Mouse (Mus musculus) midbrain, embryonic 16.5 days (tissue): ENCODE measurements at regions not wholly inside any gene's neighbourhood (a gene's known extent, or its start where the extent isn't known, plus 50 kb on each side); places are given as distances from the start of the nearest gene placed in this dataset.
A peak's percentile ranks its signal among the peaks of the same experiment; 100 is the strongest.

ENCODE experiments used
- ATAC-seq: fragments of 200-750 bp; cut with Nextera tagmentation; 2 replicates; pipeline ENCODE4 v1.8.0; 2017; ENCODE audit warnings: moderate TSS enrichment
- H3K27ac ChIP-seq: fragments of 300-500 bp; sonication (generic); 2 replicates; pipeline ENCODE4 v1.5.1; 2014; ENCODE audit warnings: mild to moderate bottlenecking, low read length, mixed read lengths
- H3K27me3 ChIP-seq: fragments of 300-500 bp; sonication (generic); 2 replicates; pipeline ENCODE4 v1.6.1; 2014; ENCODE audit warnings: low read depth, low read length, mixed read lengths; ENCODE audit not compliant: control insufficient read depth, insufficient read depth
- H3K36me3 ChIP-seq: fragments of 300-500 bp; sonication (generic); 2 replicates; pipeline ENCODE4 v1.6.1; 2014; ENCODE audit warnings: mild to moderate bottlenecking, low read length, moderate library complexity, mixed read lengths; ENCODE audit not compliant: control insufficient read depth, insufficient read depth
- H3K4me1 ChIP-seq: fragments of 300-500 bp; sonication (generic); 2 replicates; pipeline ENCODE4 v1.6.1; 2014; ENCODE audit warnings: mild to moderate bottlenecking, low read length, mixed read lengths; ENCODE audit not compliant: control insufficient read depth, insufficient read depth
- H3K4me2 ChIP-seq: fragments of 300-500 bp; sonication (generic); 2 replicates; pipeline ENCODE4 v1.6.1; 2014; ENCODE audit warnings: mild to moderate bottlenecking, low read length, mixed read lengths
- H3K4me3 ChIP-seq: fragments of 300-500 bp; sonication (generic); 2 replicates; pipeline ENCODE4 v1.5.1; 2014; ENCODE audit warnings: low read depth, mild to moderate bottlenecking, low read length, moderate library complexity, mixed read lengths
- H3K9ac ChIP-seq: fragments of 300-500 bp; sonication (generic); 2 replicates; pipeline ENCODE4 v1.6.1; 2014; ENCODE audit warnings: low read depth, low read length, mixed read lengths
- H3K9me3 ChIP-seq: fragments of 300-500 bp; sonication (generic); replicated peaks from 2 replicates; pipeline ENCODE4 v1.6.1; 2014; ENCODE audit warnings: mild to moderate bottlenecking, low read length, mixed read lengths; ENCODE audit not compliant: control insufficient read depth, poor library complexity, severe bottlenecking
- WGBS: fragments of 180-500 bp; shearing (Covaris S2); extraction: QIAGEN DNeasy Blood & Tissue Kit; methylation state at CpG from one replicate; pipeline ENCODE4 v1.1.7; 2014; 5-methylcytosine and 5-hydroxymethylcytosine counted together

GRCm38 (mm10) chr2:74292641-74293040 is 286.6 kb downstream of the Lnpk start:
- WGBS = 79% methylated on average over 7 of the region's 7 CpGs
- Histone ChIP-seq H3K4me2 (no peak overlapping the region), H3K9ac (no peak overlapping the region), H3K4me1 (peaks cover 3% of the 10 kb centered on the region), H3K27ac (no peak overlapping the region), H3K4me3 (no peak overlapping the region), H3K9me3 (no peaks in the 10 kb centered on the region), H3K27me3 (no peaks in the 10 kb centered on the region), H3K36me3 (no peaks in the 10 kb centered on the region)
- no peak for ATAC-seq

DNA sequence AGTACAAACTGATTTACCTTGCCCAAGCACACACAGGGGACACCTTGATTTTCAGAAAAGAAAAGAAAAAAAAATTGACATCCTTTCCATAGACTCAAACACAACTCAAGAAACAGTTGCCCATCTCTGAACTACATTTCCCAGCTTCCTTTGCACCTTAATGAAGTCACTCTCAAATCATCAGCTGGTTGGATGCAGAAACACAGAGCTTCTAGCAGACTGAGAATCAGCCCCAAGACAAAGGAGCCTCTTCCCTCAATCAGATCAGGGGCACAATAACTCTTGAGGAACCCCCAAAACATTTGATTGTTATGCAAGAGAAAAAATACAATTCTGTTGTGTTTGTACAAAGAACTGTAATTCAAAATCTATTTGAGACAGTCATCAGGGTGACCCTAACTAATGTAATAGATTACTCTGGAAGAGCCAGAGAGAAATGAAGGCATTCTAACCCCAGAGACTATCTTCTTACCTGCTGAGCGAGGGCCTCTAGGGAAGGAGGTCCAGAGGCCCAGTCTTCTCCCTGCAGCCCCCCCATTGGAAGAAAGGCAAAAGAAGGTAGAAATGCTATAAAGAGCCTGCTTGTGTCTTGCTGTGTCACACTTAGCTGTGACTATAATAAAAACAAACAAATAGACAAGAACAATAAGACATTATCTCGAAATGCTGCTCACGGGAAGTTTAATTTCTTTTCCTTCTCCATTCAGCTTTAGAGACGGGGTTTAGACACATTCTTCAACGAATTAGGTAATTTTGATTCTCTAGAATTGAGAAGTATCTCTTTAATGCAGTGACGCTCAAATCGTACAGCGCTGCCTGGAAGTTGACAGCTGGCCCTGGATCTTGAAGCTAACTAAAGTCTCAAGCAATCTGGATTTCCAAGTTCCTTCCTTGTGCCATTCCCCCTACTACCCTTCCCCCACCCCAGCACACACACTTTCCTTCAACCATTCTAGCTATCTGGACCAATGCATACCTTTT is 287.5 kb downstream of the Lnpk start:
- peak; percentile 84 for ATAC-seq
- peak overlapping the region; percentile 65 for H3K27ac ChIP-seq

DNA sequence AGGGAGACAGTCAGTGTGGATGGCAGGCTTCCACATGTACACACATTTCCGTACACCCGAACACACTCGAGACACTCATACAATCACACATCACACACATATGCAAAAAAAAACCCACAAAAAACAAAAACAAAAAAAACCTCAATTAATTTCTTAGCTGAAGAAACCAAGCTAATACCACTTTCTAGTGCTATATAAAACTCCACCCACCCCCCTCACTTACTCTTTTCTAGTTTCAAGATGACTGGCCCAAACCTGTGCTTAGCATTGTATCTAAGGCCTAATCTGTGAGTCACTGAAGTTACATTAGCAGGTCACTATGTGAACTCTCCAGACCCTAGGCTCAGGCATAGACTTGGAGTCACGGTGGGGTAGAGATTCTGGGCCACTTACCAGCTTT is 293.6 kb downstream of the Lnpk start:
- no peak for ATAC-seq
- H3K4me1 ChIP-seq = no peaks in the 10 kb centered on the region
- 94% methylated on average over 4 of the region's 4 CpGs for WGBS
- no peak overlapping the region for H3K9ac ChIP-seq
- H3K27ac ChIP-seq = no peak overlapping the region
- no peak overlapping the region for H3K4me3 ChIP-seq
- H3K9me3 ChIP-seq = no peaks in the 10 kb centered on the region
- H3K27me3 ChIP-seq = no peaks in the 10 kb centered on the region
- H3K4me2 ChIP-seq = no peak overlapping the region
- no peaks in the 10 kb centered on the region for H3K36me3 ChIP-seq

More for the DNA sequence above, 287.5 kb downstream of the Lnpk start:
- Histone ChIP-seq H3K36me3 (no peaks in the 10 kb centered on the region), H3K27me3 (no peaks in the 10 kb centered on the region), H3K9ac (0 out of 2 replicates have a peak overlapping the region, but pooled peaks have one; percentile 5), H3K4me1 (no peaks in the 10 kb centered on the region), H3K4me2 (no peak overlapping the region), H3K4me3 (no peak overlapping the region), H3K9me3 (no peaks in the 10 kb centered on the region)
- WGBS = 64% methylated on average over 8 of the region's 8 CpGs

DNA sequence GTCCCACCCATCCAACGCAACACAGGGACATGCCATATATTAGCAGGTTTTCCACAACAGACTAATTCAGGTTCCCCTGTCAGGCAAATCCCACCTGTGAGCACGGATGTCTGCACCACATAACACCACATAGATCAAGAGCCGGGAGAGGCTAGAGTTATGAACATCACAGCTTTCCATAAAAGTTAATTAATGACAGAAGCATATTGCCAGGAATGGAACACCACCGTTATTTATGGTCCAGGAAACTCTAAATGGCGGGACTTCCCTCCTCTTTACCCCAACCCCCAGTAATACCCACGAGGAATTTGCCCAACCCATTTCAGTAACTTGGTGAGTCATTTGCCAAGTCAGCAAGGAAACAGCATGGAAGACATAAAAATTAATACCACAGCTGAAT is 314.3 kb downstream of the Lnpk start:
- H3K4me2 ChIP-seq = no peak overlapping the region
- ATAC-seq = no peak
- no peak overlapping the region for H3K27ac ChIP-seq
- WGBS = 94% methylated on average over 6 of the region's 6 CpGs
- H3K4me3 ChIP-seq = no peak overlapping the region
- H3K9ac ChIP-seq = no peak overlapping the region
- H3K9me3 ChIP-seq = no peaks in the 10 kb centered on the region
- no peaks in the 10 kb centered on the region for H3K27me3 ChIP-seq
- H3K36me3 ChIP-seq = no peaks in the 10 kb centered on the region
- no peaks in the 10 kb centered on the region for H3K4me1 ChIP-seq

DNA sequence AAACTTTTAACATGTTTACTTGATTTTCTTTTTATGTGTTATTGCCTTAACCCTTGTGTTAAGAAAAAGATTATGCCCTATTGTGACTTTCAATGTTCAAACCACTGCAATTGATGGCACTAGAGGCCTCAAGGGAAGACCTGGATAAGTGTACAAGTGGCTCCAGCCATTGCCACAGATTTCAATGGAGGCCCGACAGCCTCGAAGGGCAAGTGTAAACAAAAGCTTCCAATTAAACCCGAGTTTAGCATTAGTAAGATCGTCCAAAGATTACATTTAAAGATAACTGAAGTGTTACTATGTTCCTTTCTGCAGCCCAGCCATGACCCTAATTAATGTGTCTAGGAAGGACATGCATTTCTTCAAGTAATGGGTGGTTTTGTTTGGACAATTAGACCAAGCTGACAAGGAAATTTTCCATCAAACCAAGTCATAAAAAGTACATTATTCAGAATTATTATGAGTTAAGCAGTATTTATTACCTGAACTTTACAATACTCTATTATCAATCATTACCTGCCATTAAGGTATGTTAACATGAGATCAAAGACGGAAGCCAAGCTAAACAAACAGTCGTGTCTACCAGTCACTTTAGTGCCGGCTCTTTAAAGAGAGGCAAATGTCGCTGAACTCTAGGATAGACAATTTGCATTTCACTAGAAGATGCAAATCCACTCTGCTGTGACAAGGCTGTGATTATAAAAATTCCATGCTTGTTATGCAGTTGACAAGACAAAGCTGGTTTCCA is 322.0 kb downstream of the Lnpk start:
- Histone ChIP-seq H3K4me3 (no peak overlapping the region), H3K36me3 (no peaks in the 10 kb centered on the region), H3K27ac (no peak overlapping the region), H3K27me3 (no peaks in the 10 kb centered on the region), H3K9ac (no peak overlapping the region), H3K4me1 (no peaks in the 10 kb centered on the region), H3K9me3 (no peaks in the 10 kb centered on the region), H3K4me2 (no peak overlapping the region)
- WGBS = 58% methylated on average over 8 of the region's 8 CpGs
- no peak for ATAC-seq

- Histone ChIP-seq H3K4me3 (no peak overlapping the region), H3K4me2 (no peak overlapping the region), H3K4me1 (peaks cover 10% of the 10 kb centered on the region; the same call in 1 of the 2 replicates), H3K9ac (no peak overlapping the region), H3K9me3 (no peaks in the 10 kb centered on the region), H3K27me3 (no peaks in the 10 kb centered on the region), H3K36me3 (no peaks in the 10 kb centered on the region), H3K27ac (no peak overlapping the region)
- 95% methylated on average over 3 of the region's 3 CpGs for WGBS
- ATAC-seq = no peak
Measured at GRCm38 (mm10) chr2:74247521-74247920, 331.7 kb downstream of the Lnpk start.

DNA sequence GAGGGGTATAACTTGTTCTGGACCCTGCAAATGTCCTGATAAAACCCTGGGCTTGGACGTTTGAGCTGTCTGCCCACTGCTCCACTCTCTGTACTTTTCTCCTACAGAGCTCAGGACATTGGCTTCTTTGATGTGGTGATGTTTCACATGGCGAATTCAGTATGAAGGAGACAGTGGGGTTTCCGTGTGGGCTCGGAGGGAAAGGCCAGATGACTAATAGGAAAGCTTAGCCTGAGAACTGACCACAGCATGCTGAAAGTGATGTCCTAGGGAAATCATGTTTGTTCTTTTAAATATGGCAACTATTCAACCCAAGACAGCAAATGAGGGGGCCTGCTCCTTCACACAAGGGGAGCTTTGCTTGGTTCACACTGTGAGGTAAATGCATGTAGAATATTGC is 332.6 kb downstream of the Lnpk start:
- H3K27ac ChIP-seq = no peak overlapping the region

DNA sequence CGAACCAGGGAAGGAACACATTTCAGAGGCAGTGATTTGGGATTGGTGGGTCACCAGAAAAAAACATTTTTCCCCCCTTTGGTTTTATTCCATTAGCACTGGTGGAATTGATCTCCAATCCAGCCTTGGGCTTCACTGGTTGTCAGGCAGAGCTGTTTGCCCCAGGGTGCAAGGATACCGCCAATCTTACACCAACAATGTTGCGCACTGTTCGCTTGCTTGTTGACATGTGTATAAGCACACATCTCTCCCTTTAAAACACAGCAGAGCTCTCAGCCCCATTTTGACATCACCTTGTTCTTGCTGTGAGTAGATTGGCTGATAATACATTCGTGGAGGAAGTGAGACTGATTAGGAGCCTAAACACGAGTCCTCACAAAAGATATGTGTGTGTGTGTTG is 333.1 kb upstream of the Atp5g3 start:
- Histone ChIP-seq H3K9me3 (no peaks in the 10 kb centered on the region), H3K27me3 (no peaks in the 10 kb centered on the region), H3K4me3 (no peak overlapping the region), H3K4me1 (peaks cover 16% of the 10 kb centered on the region; the same call in 1 of the 2 replicates), H3K36me3 (no peaks in the 10 kb centered on the region), H3K4me2 (peak overlapping the region; percentile 26), H3K9ac (no peak overlapping the region), H3K27ac (peak overlapping the region; percentile 70)
- WGBS = 31% methylated on average over 6 of the region's 6 CpGs
- peak; percentile 74 for ATAC-seq

More for the DNA sequence above, 332.6 kb downstream of the Lnpk start:
- H3K9ac ChIP-seq = no peak overlapping the region
- no peak overlapping the region for H3K4me2 ChIP-seq
- peaks cover 10% of the 10 kb centered on the region; the same call in 1 of the 2 replicates for H3K4me1 ChIP-seq
- 55% methylated on average over 4 of the region's 4 CpGs for WGBS
- no peaks in the 10 kb centered on the region for H3K27me3 ChIP-seq
- no peaks in the 10 kb centered on the region for H3K9me3 ChIP-seq
- no peak for ATAC-seq
- no peak overlapping the region for H3K4me3 ChIP-seq
- H3K36me3 ChIP-seq = no peaks in the 10 kb centered on the region

GRCm38 (mm10) chr2:74243801-74244200 is 332.7 kb upstream of the Atp5g3 start:
- H3K9ac ChIP-seq = no peak overlapping the region
- peak; percentile 61 for ATAC-seq
- 23% methylated on average over 9 of the region's 9 CpGs for WGBS
- peak overlapping the region; percentile 26 for H3K4me2 ChIP-seq
- H3K27me3 ChIP-seq = no peaks in the 10 kb centered on the region
- peaks cover 17% of the 10 kb centered on the region; the same call in 1 of the 2 replicates for H3K4me1 ChIP-seq
- no peaks in the 10 kb centered on the region for H3K9me3 ChIP-seq
- peak overlapping the region; percentile 70 for H3K27ac ChIP-seq
- no peaks in the 10 kb centered on the region for H3K36me3 ChIP-seq
- no peak overlapping the region for H3K4me3 ChIP-seq
